In the genomic region with DNA sequence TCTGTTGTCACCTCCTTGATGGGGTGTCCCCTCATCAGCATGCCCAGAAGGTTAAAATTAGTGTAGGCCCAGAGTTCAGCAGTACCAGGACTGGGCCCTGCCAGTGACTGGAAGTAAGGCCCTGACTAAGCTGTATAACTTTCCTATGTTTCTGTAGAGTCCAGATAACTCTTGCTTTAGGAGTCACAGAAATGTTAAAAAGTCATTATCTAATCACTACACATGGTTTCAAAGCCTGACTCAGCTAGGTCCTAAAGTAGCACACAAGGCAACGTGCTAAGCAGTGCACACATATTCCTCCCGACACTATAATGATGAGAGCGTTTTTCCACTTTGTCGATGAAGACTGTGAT, we compare ENCODE assay signal across 15 mouse cellular contexts.
DNase-seq lines count a peak whose midpoint lies in the region; ATAC-seq and TF ChIP-seq lines count a peak whose summit lies in the region.
"Had no signal": no experiment of that assay in that cellular context is flagged by ENCODE, and none has a peak within 500 bp of the region (broad histone marks: within the 10 kb centered on the region; RNA-seq: fewer than 3 reads in every experiment).

No protein-coding gene starts in this region.

- H3K4me3 ChIP-seq in heart, postnatal 0 days (ENCODE audit: low read depth, low read length) = no peak overlapping the region
- H3K4me3 ChIP-seq in heart, embryonic 10.5 days = no peak overlapping the region
- H3K4me3 ChIP-seq in G1E (ENCODE audit: low read depth, low read length) = no peak overlapping the region
- peak overlapping the region; percentile 35 for H3K4me3 ChIP-seq in liver, embryonic 13.5 days (replicated peaks)
- no peak overlapping the region for H3K4me3 ChIP-seq in midbrain, postnatal 0 days (ENCODE audit: low read depth, low read length)
- H3K4me3 ChIP-seq: hindbrain, embryonic 10.5 days; midbrain, embryonic 12.5 days had no signal

- H3K4me1 ChIP-seq in heart, postnatal 0 days (ENCODE audit: control insufficient read depth, insufficient read depth) = no peaks in the 10 kb centered on the region
- H3K4me1 ChIP-seq in heart, embryonic 10.5 days = no peaks in the 10 kb centered on the region
- H3K4me1 ChIP-seq in G1E (ENCODE audit: insufficient read depth, low read depth, low read length) = peaks cover 6% of the 10 kb centered on the region; the same call in 1 of the 2 replicates
- H3K4me1 ChIP-seq in liver, embryonic 13.5 days (replicated peaks) = peaks cover 80% of the 10 kb centered on the region
- H3K4me1 ChIP-seq in midbrain, postnatal 0 days (ENCODE audit: insufficient read depth, low read length) = no peaks in the 10 kb centered on the region
- H3K4me1 ChIP-seq: hindbrain, embryonic 10.5 days; midbrain, embryonic 12.5 days had no signal

- 69% methylated on average over 4 of the region's 4 CpGs for WGBS in heart, postnatal 0 days
- WGBS in heart, embryonic 10.5 days = 77% methylated on average over 4 of the region's 4 CpGs
- WGBS in liver, embryonic 13.5 days (ENCODE audit: insufficient replicate concordance) = 31% methylated on average over 4 of the region's 4 CpGs
- 94% methylated on average over 4 of the region's 4 CpGs for WGBS in midbrain, postnatal 0 days

- peak; percentile 28; the same call in 1 of the 2 replicates for ATAC-seq in heart, postnatal 0 days (ENCODE audit: insufficient read depth, low read depth)
- ATAC-seq in G1E (ENCODE audit: extremely low read depth, insufficient number of reproducible peaks, low FRiP score, poor library complexity, severe bottlenecking) = peak; percentile 35; the same call in 1 of the 2 replicates
- ATAC-seq in liver, embryonic 13.5 days (ENCODE audit: low read depth) = peak; percentile 91
- no peak for ATAC-seq in midbrain, postnatal 0 days (ENCODE audit: low FRiP score)
- ATAC-seq: inflammation-experienced regulatory T-cells, adult 6 months had no signal

- no peak overlapping the region for H3K9ac ChIP-seq in heart, postnatal 0 days (replicated peaks; ENCODE audit: low read depth, low read length)
- peak overlapping the region; percentile 57; the same call in 1 of the 2 replicates for H3K9ac ChIP-seq in liver, embryonic 13.5 days
- H3K9ac ChIP-seq in midbrain, postnatal 0 days (replicated peaks; ENCODE audit: low read length, poor library complexity, severe bottlenecking) = no peak overlapping the region
- H3K9ac ChIP-seq: midbrain, embryonic 12.5 days had no signal

- no peak for TF ChIP-seq EP300 in heart, postnatal 0 days (IDR thresholded peaks at IDR 0.05; ENCODE audit: low read depth)

- H3K4me2 ChIP-seq in heart, postnatal 0 days (ENCODE audit: low read depth, low read length) = no peak overlapping the region
- peak overlapping the region; percentile 51 for H3K4me2 ChIP-seq in liver, embryonic 13.5 days
- H3K4me2 ChIP-seq in midbrain, postnatal 0 days (ENCODE audit: low read depth, low read length, poor library complexity, severe bottlenecking) = no peak overlapping the region
- H3K4me2 ChIP-seq: midbrain, embryonic 12.5 days had no signal

- peak; percentile 15 for DNase-seq in heart, postnatal 0 days (ENCODE audit: low spot score)
- DNase-seq in heart, embryonic 10.5 days (ENCODE audit: low spot score) = no peak
- no peak for DNase-seq in G1E (ENCODE audit: low spot score)
- peak; percentile 68 for DNase-seq in c-Kit-positive CD71-positive TER-119-positive erythroid progenitor cells, embryonic 14.5 days (ENCODE audit: low spot score)
- peak; percentile 55 for DNase-seq in liver, embryonic 13.5 days
- DNase-seq in thymus, adult 18-20 months = no peak
- no peak for DNase-seq in urinary bladder, postnatal 10 days (ENCODE audit: low spot score)
- no peak for DNase-seq in midbrain, postnatal 0 days (ENCODE audit: low spot score)
- DNase-seq: cerebellum, postnatal 10 days; gastrocnemius, postnatal 10 days; kidney, postnatal 25 days; thymus, postnatal 4 days had no signal

- H3K36me3 ChIP-seq in heart, postnatal 0 days (replicated peaks; ENCODE audit: control insufficient read depth, insufficient read depth, low read length) = peaks cover 15% of the 10 kb centered on the region; the same call in 1 of the 2 replicates
- H3K36me3 ChIP-seq in heart, embryonic 10.5 days = peaks cover 34% of the 10 kb centered on the region
- H3K36me3 ChIP-seq in G1E (replicated peaks) = peaks cover 54% of the 10 kb centered on the region
- H3K36me3 ChIP-seq in liver, embryonic 13.5 days = peaks cover 53% of the 10 kb centered on the region
- peaks cover 10% of the 10 kb centered on the region; the same call in 1 of the 2 replicates for H3K36me3 ChIP-seq in midbrain, postnatal 0 days (ENCODE audit: insufficient read depth, low read length)

- TF ChIP-seq CTCF in heart, postnatal 0 days (IDR thresholded peaks at IDR 0.05; ENCODE audit: low read depth) = no peak
- no peak for TF ChIP-seq CTCF in G1E (IDR thresholded peaks at IDR 0.05; ENCODE audit: low read depth, low read length)
- TF ChIP-seq CTCF in midbrain, postnatal 0 days (IDR thresholded peaks at IDR 0.05) = no peak

- no peak overlapping the region for H3K27ac ChIP-seq in heart, postnatal 0 days (ENCODE audit: low read depth)
- no peak overlapping the region for H3K27ac ChIP-seq in heart, embryonic 10.5 days
- H3K27ac ChIP-seq in liver, embryonic 13.5 days = peak overlapping the region; percentile 95
- H3K27ac ChIP-seq in midbrain, postnatal 0 days (ENCODE audit: low read depth, low read length) = no peak overlapping the region
- H3K27ac ChIP-seq: hindbrain, embryonic 10.5 days; midbrain, embryonic 12.5 days had no signal

- no peaks in the 10 kb centered on the region for H3K9me3 ChIP-seq in heart, postnatal 0 days (replicated peaks; ENCODE audit: control insufficient read depth, low read length)
- no peaks in the 10 kb centered on the region for H3K9me3 ChIP-seq in heart, embryonic 10.5 days
- H3K9me3 ChIP-seq in G1E (replicated peaks) = no peaks in the 10 kb centered on the region
- H3K9me3 ChIP-seq in liver, embryonic 13.5 days (replicated peaks) = peaks cover 10% of the 10 kb centered on the region
- no peaks in the 10 kb centered on the region for H3K9me3 ChIP-seq in midbrain, postnatal 0 days (ENCODE audit: low read length)
- H3K9me3 ChIP-seq: hindbrain, embryonic 10.5 days; midbrain, embryonic 12.5 days had no signal

- H3K27me3 ChIP-seq in heart, postnatal 0 days (ENCODE audit: control insufficient read depth, insufficient read depth, low read length) = no peaks in the 10 kb centered on the region
- H3K27me3 ChIP-seq in heart, embryonic 10.5 days (ENCODE audit: insufficient read depth, poor library complexity, severe bottlenecking) = no peaks in the 10 kb centered on the region
- no peaks in the 10 kb centered on the region for H3K27me3 ChIP-seq in G1E (ENCODE audit: insufficient read depth, low read length)
- H3K27me3 ChIP-seq in liver, embryonic 13.5 days = no peaks in the 10 kb centered on the region
- H3K27me3 ChIP-seq in midbrain, postnatal 0 days (ENCODE audit: insufficient read depth, low read length) = no peaks in the 10 kb centered on the region
- H3K27me3 ChIP-seq: midbrain, embryonic 12.5 days had no signal

Comparison
In these comparisons a context has a peak if more than half of its experiments do, and no peak if none do; other contexts are left out.
1. DNase-seq: peak in heart, postnatal 0 days (single experiment), c-Kit-positive CD71-positive TER-119-positive erythroid progenitor cells, embryonic 14.5 days (single experiment) and liver, embryonic 13.5 days (single experiment); none in heart, embryonic 10.5 days (single experiment), G1E (single experiment), thymus, adult 18-20 months (0 of 2), urinary bladder, postnatal 10 days (single experiment) and midbrain, postnatal 0 days (single experiment).